Mouse (Mus musculus): ENCODE measurements around the gene Tmc1. TPM values are rescaled to one million over a fixed set of nuclear protein-coding genes. Genes with fewer than 3 reads are reported as not detected.

Tmc1 gene
- polyA plus RNA-seq (2012; ENCODE audit: insufficient read depth, insufficient read length, low replicate concordance, missing spikeins), result not detected in 2 replicates

DNA sequence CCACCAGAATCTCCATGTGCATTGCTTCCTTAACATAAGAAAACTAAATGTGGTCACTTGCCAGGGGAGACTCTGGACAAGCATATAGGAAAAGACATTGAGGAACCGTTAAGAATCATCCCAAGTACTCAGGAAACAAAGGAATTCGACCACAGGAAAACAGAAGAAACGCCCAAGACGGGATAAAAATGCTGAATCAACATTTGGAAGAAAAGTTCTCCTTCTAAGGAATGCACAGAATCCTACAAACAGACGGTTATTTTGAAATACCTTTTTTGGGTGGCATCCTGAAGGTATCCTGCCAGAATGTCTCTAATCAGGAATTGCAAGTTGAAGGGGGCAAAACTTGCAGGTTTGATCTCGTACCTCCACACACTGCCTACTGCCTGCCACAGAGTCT lies at the start of gene Tmc1:
Gene Tmc1 (minus strand): TSS at position 329 of the 400 bp plus-strand sequence.
- TF ChIP-seq POLR2A (IDR thresholded peaks at IDR 0.05; ENCODE audit: insufficient read depth, low read depth, low read length) (no peak), CTCF (IDR thresholded peaks at IDR 0.05; ENCODE audit: insufficient read depth, low read depth, low read length) (no peak)
- H3K4me3 ChIP-seq (ENCODE audit: insufficient read depth, low read depth, low read length), result no peak within 1 kb of the TSS
- 82% methylated on average over 6 of the region's 6 CpGs for WGBS
- no peak within 1 kb of the TSS for H3K27ac ChIP-seq (ENCODE audit: insufficient read depth, low read depth, low read length)
- H3K4me1 ChIP-seq (ENCODE audit: control insufficient read depth, insufficient read depth, low read length), result no peaks in the 10 kb centered on the region

DNA sequence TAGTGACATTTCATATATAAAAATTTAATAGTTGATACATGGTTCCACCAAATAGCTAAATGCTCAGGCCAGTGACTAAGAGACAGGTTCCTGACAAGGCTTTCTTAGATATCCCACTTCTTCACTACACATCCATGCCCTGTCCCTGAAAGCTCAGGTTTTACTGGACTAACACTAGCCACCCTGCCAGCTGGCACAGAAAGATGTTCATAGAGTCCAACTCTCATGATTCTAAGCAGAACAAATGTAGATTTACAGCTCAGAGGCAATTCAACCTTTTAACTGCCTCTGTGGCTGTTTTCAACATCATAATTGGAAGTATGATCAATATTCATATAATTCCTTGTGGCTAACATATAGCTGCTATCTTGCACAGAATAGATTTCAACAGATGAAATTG lies 47.5 kb upstream of the Tmc1 start:
- no peak overlapping the region for H3K27ac ChIP-seq (ENCODE audit: insufficient read depth, low read depth, low read length)
- no peak overlapping the region for H3K4me3 ChIP-seq (ENCODE audit: insufficient read depth, low read depth, low read length)
- no peaks in the 10 kb centered on the region for H3K4me1 ChIP-seq (ENCODE audit: control insufficient read depth, insufficient read depth, low read length)
- TF ChIP-seq CTCF (IDR thresholded peaks at IDR 0.05; ENCODE audit: insufficient read depth, low read depth, low read length) (no peak), POLR2A (IDR thresholded peaks at IDR 0.05; ENCODE audit: insufficient read depth, low read depth, low read length) (no peak)

DNA sequence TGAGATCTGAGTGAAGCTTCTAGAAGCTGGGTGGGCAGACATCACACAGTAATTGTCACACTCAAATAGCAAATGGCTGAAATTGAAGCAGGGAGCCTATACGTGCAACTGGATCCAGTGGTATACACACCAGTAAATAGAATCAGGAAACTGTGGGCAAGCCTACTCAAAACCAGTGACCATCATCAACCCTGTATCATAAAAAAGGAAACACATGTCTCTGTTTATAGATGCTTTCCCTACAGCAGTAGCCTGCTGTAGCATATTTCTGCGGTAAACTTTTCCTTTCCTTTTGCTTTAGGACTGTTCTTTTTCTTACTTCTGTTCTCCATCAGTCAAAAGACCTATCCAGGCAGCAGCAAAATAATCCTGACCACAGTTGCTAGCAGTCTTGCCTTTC lies 25.2 kb upstream of the Tmc1 start:
- WGBS, result 79% methylated on average over 2 of the region's 2 CpGs
- TF ChIP-seq CTCF (IDR thresholded peaks at IDR 0.05; ENCODE audit: insufficient read depth, low read depth, low read length), result no peak
- H3K4me3 ChIP-seq (ENCODE audit: insufficient read depth, low read depth, low read length), result no peak overlapping the region
- no peaks in the 10 kb centered on the region for H3K4me1 ChIP-seq (ENCODE audit: control insufficient read depth, insufficient read depth, low read length)
- H3K27ac ChIP-seq (ENCODE audit: insufficient read depth, low read depth, low read length), result no peak overlapping the region

DNA sequence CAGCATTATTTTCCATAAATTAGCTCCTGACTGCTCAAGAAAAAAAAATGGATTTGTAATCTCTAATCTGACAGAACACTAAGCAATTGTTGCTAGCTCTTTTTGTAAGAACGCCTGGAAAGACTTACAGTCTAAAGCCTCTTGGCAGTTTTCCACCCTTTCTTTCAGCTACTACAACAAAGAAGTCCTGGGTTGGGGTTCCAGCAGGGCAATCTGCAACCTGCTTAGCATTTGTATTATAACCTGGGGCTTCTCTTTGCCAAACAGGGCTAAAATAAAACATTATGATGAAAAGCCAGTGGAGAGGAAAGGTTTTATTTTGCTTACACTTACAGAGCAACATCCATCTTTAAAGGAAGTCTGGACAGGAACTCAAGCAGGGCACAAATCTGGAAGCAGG lies 24.1 kb upstream of the Tmc1 start:
- Histone ChIP-seq H3K27ac (ENCODE audit: insufficient read depth, low read depth, low read length) (no peak overlapping the region), H3K4me3 (ENCODE audit: insufficient read depth, low read depth, low read length) (no peak overlapping the region), H3K4me1 (ENCODE audit: control insufficient read depth, insufficient read depth, low read length) (no peaks in the 10 kb centered on the region)
- WGBS, result 42% methylated on average over 1 of the region's 1 CpGs
- no peak for TF ChIP-seq CTCF (IDR thresholded peaks at IDR 0.05; ENCODE audit: insufficient read depth, low read depth, low read length)

DNA sequence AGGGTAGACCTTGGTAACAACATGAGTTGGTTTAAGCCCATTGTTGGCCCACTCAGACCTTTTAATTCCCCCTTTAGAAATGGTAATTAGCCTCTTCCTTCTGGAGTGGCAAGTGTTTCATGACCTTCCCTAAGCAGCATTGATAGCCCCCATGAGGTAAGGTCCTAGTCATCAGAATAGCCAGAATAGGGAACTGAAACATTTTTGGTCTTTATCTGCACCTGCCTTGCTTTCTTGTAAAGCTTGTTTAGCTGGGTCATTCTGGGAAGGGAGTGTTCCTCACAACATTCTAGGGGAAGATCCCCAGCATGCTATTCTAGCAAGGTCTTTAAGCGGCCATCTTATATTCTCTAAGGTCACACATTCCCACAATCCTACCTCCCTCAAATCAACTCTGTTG lies 17.9 kb upstream of the Tmc1 start:
- TF ChIP-seq POLR2A (IDR thresholded peaks at IDR 0.05; ENCODE audit: insufficient read depth, low read depth, low read length), result no peak
- no peak for TF ChIP-seq CTCF (IDR thresholded peaks at IDR 0.05; ENCODE audit: insufficient read depth, low read depth, low read length)
- H3K4me3 ChIP-seq (ENCODE audit: insufficient read depth, low read depth, low read length), result no peak overlapping the region
- no peak overlapping the region for H3K27ac ChIP-seq (ENCODE audit: insufficient read depth, low read depth, low read length)
- 97% methylated on average over 1 of the region's 1 CpGs for WGBS
- no peaks in the 10 kb centered on the region for H3K4me1 ChIP-seq (ENCODE audit: control insufficient read depth, insufficient read depth, low read length)

DNA sequence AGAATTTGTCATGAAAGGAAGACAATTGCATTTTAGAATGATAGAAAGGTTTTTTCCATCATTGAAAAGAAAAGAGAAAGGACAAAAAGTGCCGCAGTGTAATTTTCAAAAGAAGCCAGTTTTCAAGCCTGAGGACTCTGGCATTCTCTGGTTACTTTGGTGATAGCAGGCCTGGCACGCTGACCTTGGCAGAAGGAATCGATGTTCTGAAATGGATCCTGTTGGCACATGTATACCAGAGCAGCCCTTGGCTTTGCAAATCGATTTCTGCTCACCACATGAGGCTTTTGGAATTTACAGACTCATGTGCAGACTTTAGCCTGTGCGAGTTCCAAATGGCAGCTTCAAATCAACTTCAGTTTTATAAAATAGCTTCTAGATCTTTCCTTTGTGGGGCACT lies 813 bp upstream of the Tmc1 start:
- 54% methylated on average over 5 of the region's 5 CpGs for WGBS
- Histone ChIP-seq H3K4me1 (ENCODE audit: control insufficient read depth, insufficient read depth, low read length) (no peaks in the 10 kb centered on the region), H3K27ac (ENCODE audit: insufficient read depth, low read depth, low read length) (no peak overlapping the region), H3K4me3 (ENCODE audit: insufficient read depth, low read depth, low read length) (no peak overlapping the region)
- no peak for TF ChIP-seq CTCF (IDR thresholded peaks at IDR 0.05; ENCODE audit: insufficient read depth, low read depth, low read length)
- TF ChIP-seq POLR2A (IDR thresholded peaks at IDR 0.05; ENCODE audit: insufficient read depth, low read depth, low read length), result no peak

DNA sequence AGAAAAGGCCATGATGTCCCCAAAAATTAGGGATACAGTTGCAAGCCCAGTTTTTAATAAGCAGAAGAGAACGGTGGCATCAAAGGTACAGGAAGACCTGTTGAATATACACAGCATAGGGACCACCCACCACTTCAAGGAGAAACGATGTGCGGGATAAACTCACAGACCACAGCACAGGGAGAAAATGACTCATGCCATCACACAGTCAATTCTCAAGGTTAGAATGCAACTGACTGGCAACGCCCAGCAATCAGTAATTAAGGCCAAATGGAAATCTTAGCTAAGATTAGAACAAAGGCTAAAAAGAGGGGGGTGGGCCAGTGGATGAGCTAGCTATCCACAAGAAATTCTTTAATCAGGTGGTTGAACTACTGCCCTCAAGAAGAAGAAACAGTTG lies 9.6 kb downstream of the Tmc1 start:
- Histone ChIP-seq H3K4me3 (ENCODE audit: insufficient read depth, low read depth, low read length) (no peak overlapping the region), H3K4me1 (ENCODE audit: control insufficient read depth, insufficient read depth, low read length) (no peaks in the 10 kb centered on the region), H3K27ac (ENCODE audit: insufficient read depth, low read depth, low read length) (no peak overlapping the region)
- WGBS, result 55% methylated on average over 4 of the region's 4 CpGs
- no peak for TF ChIP-seq POLR2A (IDR thresholded peaks at IDR 0.05; ENCODE audit: insufficient read depth, low read depth, low read length)
- TF ChIP-seq CTCF (IDR thresholded peaks at IDR 0.05; ENCODE audit: insufficient read depth, low read depth, low read length), result no peak

DNA sequence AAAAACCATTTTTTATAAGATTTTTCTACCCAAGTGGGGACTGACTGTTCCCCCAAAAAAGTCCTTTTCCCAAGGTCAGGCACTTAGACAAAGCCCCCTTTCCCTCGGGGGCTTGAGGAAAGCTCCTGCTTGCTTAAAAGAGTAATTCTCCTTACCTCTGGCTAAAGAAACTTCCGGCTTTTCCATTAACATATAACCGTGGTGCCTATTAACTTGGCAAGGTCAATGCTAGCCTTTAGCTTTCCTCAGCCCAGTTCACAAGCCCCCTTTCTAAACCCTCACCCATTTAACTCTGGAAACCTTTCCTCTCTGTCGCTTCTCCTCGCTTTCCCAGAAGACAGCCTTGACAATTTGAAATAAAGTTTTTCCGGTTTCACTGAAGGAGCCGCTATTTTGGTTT lies 29.7 kb downstream of the Tmc1 start:
- Histone ChIP-seq H3K27ac (ENCODE audit: insufficient read depth, low read depth, low read length) (peak overlapping the region; percentile 46), H3K4me1 (ENCODE audit: control insufficient read depth, insufficient read depth, low read length) (no peaks in the 10 kb centered on the region), H3K4me3 (ENCODE audit: insufficient read depth, low read depth, low read length) (no peak overlapping the region)
- whole genome bisulfite sequencing, result 19% methylated on average over 7 of the region's 7 CpGs
- TF ChIP-seq POLR2A (IDR thresholded peaks at IDR 0.05; ENCODE audit: insufficient read depth, low read depth, low read length) (no peak), CTCF (IDR thresholded peaks at IDR 0.05; ENCODE audit: insufficient read depth, low read depth, low read length) (no peak)

DNA sequence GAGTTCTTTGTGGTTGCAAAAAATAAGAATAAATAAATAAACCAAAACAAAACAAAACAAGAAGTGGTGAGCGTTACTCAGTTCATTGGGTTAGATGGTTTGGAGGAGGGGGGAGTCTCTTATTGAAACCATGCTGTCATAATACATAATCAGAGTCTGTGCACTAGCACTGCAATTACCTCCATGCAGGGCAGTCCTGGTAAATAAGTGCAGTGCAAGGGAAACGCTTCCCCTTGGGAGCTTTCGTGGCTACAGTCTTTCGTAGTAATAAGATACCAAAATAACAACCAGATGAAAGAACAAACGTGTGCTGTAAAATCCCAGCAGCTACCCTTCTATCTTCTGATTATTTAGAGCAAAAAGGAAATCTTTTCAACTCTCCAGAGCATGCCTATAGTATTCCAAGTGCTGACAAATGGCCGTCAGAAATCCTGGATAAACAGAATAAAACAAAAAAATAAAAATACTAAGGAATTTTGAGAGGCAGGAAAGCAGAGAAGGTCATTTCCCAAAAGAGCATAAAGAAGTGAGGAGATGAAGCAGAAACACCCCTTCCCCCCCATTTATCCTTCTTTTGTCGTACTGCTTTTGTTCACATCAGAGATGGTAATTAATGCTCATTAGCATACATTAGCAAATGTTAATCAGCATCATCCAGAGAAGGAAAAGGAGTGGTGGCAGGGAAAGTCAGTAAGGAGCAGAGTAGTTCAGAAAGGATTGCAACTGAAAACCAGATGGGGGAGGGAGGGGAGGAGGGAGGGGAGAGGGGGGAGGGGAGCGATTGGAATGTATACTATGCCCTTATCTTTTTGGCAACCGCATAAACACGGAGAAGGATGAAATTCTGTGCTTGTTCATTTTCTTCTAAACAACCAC lies 30.4 kb downstream of the Tmc1 start:
- Histone ChIP-seq H3K4me3 (ENCODE audit: insufficient read depth, low read depth, low read length) (no peak overlapping the region), H3K27ac (ENCODE audit: insufficient read depth, low read depth, low read length) (peak overlapping the region; percentile 92), H3K4me1 (ENCODE audit: control insufficient read depth, insufficient read depth, low read length) (no peaks in the 10 kb centered on the region)
- WGBS, result 6% methylated on average over 10 of the region's 10 CpGs
- TF ChIP-seq CTCF (IDR thresholded peaks at IDR 0.05; ENCODE audit: insufficient read depth, low read depth, low read length), result no peak
- TF ChIP-seq POLR2A (IDR thresholded peaks at IDR 0.05; ENCODE audit: insufficient read depth, low read depth, low read length), result no peak
